Mouse (Mus musculus) midbrain, embryonic 14.5 days (tissue): ENCODE data around the gene S100a5. TPM values are rescaled to one million over a fixed set of nuclear protein-coding genes. Genes with fewer than 3 reads are reported as not detected.

ENCODE experiments used
- polyA plus RNA-seq: library from polyadenylated mRNA; unstranded; fragments of >200 nt; fragmentation: Nextera tagmentation; extraction: Ambion mirVana; gene quantifications from 2 replicates; pipeline ENCODE4 v1.2.1, GENCODE M21; 2014

The S100a5 gene
- polyA plus RNA-seq, 1 experiment from 2014 or later, result not detected

Other genes starting within 250 kb of the S100a5 start
- 23.6 and 25.0 TPM in 2 replicates for gene Slc27a3, start 218.6 kb upstream of the S100a5 start, polyA plus RNA-seq
- 32.3 and 35.0 TPM in 2 replicates for gene Ints3, start 174.9 kb upstream of the S100a5 start, polyA plus RNA-seq
- 0.65 and 2.3 TPM in 2 replicates for gene Npr1, start 142.7 kb upstream of the S100a5 start, polyA plus RNA-seq
- gene Ilf2, start 132.4 kb upstream of the S100a5 start, polyA plus RNA-seq, result 271 and 282 TPM in 2 replicates
- 89.7 and 92.8 TPM in 2 replicates for gene Snapin, start 117.5 kb upstream of the S100a5 start, polyA plus RNA-seq
- gene Chtop, start 99.0 kb upstream of the S100a5 start, polyA plus RNA-seq, result 135 and 145 TPM in 2 replicates
- 8.2 and 8.3 TPM in 2 replicates for gene S100a1, start 94.1 kb upstream of the S100a5 start, polyA plus RNA-seq
- gene S100a13, start 94.1 kb upstream of the S100a5 start, polyA plus RNA-seq, result 5.9 and 8.0 TPM in 2 replicates
- gene S100a14, start 81.7 kb upstream of the S100a5 start, polyA plus RNA-seq, result not detected in 2 replicates
- gene S100a16, start 71.3 kb upstream of the S100a5 start, polyA plus RNA-seq, result 25.3 and 32.5 TPM in 2 replicates
- gene S100a3, start 47.9 kb upstream of the S100a5 start, polyA plus RNA-seq, result not detected in 2 replicates
- not detected in 2 replicates for gene S100a2, start 18.3 kb upstream of the S100a5 start, polyA plus RNA-seq
- gene Gm42674, start 6.6 kb upstream of the S100a5 start, polyA plus RNA-seq, result not detected in 2 replicates
- gene S100a4, start 4.8 kb upstream of the S100a5 start, polyA plus RNA-seq, result 1.5 TPM in 1 of 2 replicates, not detected in the other
- gene S100a6, start 4.4 kb downstream of the S100a5 start, polyA plus RNA-seq, result 4.6 and 32.0 TPM in 2 replicates
- not detected in 2 replicates for gene S100a7a, start 45.5 kb downstream of the S100a5 start, polyA plus RNA-seq
- gene S100a8, start 60.5 kb downstream of the S100a5 start, polyA plus RNA-seq, result 2.2 TPM in 1 of 2 replicates, not detected in the other
- gene S100a9, start 87.2 kb downstream of the S100a5 start, polyA plus RNA-seq, result 0.95 TPM in 1 of 2 replicates, not detected in the other
- gene Pglyrp4, start 118.4 kb downstream of the S100a5 start, polyA plus RNA-seq, result 0.16 TPM in 1 of 2 replicates, not detected in the other
- not detected in 2 replicates for gene Gm5849, start 169.4 kb downstream of the S100a5 start, polyA plus RNA-seq